Mouse (Mus musculus) ES-Bruce4 (cell line): ENCODE measurements around the gene Gm10570.

Experiments used
- CTCF ChIP-seq: IDR thresholded peaks from one replicate; pipeline ENCODE4 v1.8.1; 2011; ENCODE audit warnings: low read depth, low read length
- POLR2A ChIP-seq: IDR thresholded peaks from one replicate; pipeline ENCODE4 v1.8.1; 2011; ENCODE audit warnings: low read length; ENCODE audit not compliant: insufficient read depth

GRCm38 (mm10) chr4:130307851-130308230 is 633 bp downstream of the Gm10570 start:
- no peak for TF ChIP-seq POLR2A
- no peak for TF ChIP-seq CTCF
